Comparison of ENCODE assay signal across 9 mouse cellular contexts in the genomic region with DNA sequence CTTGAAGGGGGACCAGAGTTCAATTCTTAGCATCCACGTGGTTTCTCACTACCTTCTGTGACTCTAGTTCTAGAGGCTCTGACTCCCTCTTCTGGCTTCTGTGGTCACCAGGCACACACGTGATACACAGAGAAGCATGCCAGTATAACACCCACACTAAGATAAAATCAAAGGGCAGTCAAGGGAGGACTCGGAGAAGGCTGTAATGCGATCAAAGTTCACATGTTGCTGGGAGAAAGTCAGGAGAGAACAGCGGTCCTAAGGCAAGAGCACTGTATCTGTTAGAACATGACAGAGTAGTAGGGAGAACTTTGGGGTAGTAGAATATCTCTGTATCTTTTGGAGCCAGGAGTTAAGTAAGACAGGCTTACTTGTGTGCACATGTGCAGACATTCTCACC.
DNase-seq lines count a peak whose midpoint lies in the region; ATAC-seq lines count a peak whose summit lies in the region.
"Had no signal": no experiment of that assay in that cellular context is flagged by ENCODE, and none has a peak within 500 bp of the region (broad histone marks: within the 10 kb centered on the region; RNA-seq: fewer than 3 reads in every experiment).

No protein-coding gene starts in this region.

- H3K9me3 ChIP-seq in embryonic facial prominence, embryonic 13.5 days, result no peaks in the 10 kb centered on the region
- H3K9me3 ChIP-seq in embryonic facial prominence, embryonic 10.5 days, result no peaks in the 10 kb centered on the region

- peak overlapping the region; percentile 22; the same call in 1 of the 2 replicates for H3K27ac ChIP-seq in embryonic facial prominence, embryonic 13.5 days
- no peak overlapping the region for H3K27ac ChIP-seq in embryonic facial prominence, embryonic 10.5 days (replicated peaks)

- peaks cover 40% of the 10 kb centered on the region for H3K4me1 ChIP-seq in embryonic facial prominence, embryonic 13.5 days
- peaks cover 41% of the 10 kb centered on the region for H3K4me1 ChIP-seq in embryonic facial prominence, embryonic 10.5 days

- 74% methylated on average over 5 of the region's 5 CpGs for WGBS in embryonic facial prominence, embryonic 13.5 days
- WGBS in embryonic facial prominence, embryonic 10.5 days, result 84% methylated on average over 5 of the region's 5 CpGs
- WGBS in large intestine, adult 2 months, result 23% methylated on average over 5 of the region's 5 CpGs

- no peak for ATAC-seq in embryonic facial prominence, embryonic 13.5 days (ENCODE audit: insufficient number of reproducible peaks, insufficient read depth, low FRiP score, low TSS enrichment, low read depth)

- no peak overlapping the region for H3K4me2 ChIP-seq in embryonic facial prominence, embryonic 13.5 days

- H3K36me3 ChIP-seq in embryonic facial prominence, embryonic 13.5 days, result peaks cover 3% of the 10 kb centered on the region; the same call in 1 of the 2 replicates
- no peaks in the 10 kb centered on the region for H3K36me3 ChIP-seq in embryonic facial prominence, embryonic 10.5 days (replicated peaks)

- H3K9ac ChIP-seq in embryonic facial prominence, embryonic 13.5 days, result no peak overlapping the region

- DNase-seq in embryonic facial prominence, embryonic 10.5 days (ENCODE audit: low spot score), result no peak
- DNase-seq in testis, postnatal 10 days (ENCODE audit: low spot score), result peak; percentile 29
- DNase-seq in testis, postnatal 14 days (ENCODE audit: low spot score), result no peak
- DNase-seq in large intestine, adult 2 months (ENCODE audit: low read depth, low spot score), result peak; percentile 42
- DNase-seq in yolk sac, embryonic 10.5 days (ENCODE audit: low spot score), result peak; percentile 39
- no peak for DNase-seq in cerebellum, adult 8-10 months
- no peak for DNase-seq in cerebellum, adult 9-11 months
- DNase-seq: cerebellum, postnatal 25 days had no signal

- H3K4me3 ChIP-seq in embryonic facial prominence, embryonic 13.5 days, result no peak overlapping the region
- H3K4me3 ChIP-seq in embryonic facial prominence, embryonic 10.5 days, result no peak overlapping the region

- H3K27me3 ChIP-seq in embryonic facial prominence, embryonic 13.5 days, result no peaks in the 10 kb centered on the region
- no peaks in the 10 kb centered on the region for H3K27me3 ChIP-seq in embryonic facial prominence, embryonic 10.5 days (replicated peaks; ENCODE audit: low read depth, poor library complexity, severe bottlenecking)

Comparison
In these comparisons a context has a peak if more than half of its experiments do, and no peak if none do; other contexts are left out.
1. DNase-seq: peak in testis, postnatal 10 days (single experiment), large intestine, adult 2 months (single experiment) and yolk sac, embryonic 10.5 days (single experiment); none in embryonic facial prominence, embryonic 10.5 days (single experiment), testis, postnatal 14 days (single experiment), cerebellum, adult 8-10 months (single experiment) and cerebellum, adult 9-11 months (single experiment).